Mouse (Mus musculus) left cerebral cortex, adult 11 months (tissue): ENCODE results near the gene Cnot6.

Experiments used
- DNase-seq: peaks from one replicate; pipeline ENCODE4 v3.0.0; 2022; ENCODE audit warnings: low spot score

Cnot6 gene

DNA sequence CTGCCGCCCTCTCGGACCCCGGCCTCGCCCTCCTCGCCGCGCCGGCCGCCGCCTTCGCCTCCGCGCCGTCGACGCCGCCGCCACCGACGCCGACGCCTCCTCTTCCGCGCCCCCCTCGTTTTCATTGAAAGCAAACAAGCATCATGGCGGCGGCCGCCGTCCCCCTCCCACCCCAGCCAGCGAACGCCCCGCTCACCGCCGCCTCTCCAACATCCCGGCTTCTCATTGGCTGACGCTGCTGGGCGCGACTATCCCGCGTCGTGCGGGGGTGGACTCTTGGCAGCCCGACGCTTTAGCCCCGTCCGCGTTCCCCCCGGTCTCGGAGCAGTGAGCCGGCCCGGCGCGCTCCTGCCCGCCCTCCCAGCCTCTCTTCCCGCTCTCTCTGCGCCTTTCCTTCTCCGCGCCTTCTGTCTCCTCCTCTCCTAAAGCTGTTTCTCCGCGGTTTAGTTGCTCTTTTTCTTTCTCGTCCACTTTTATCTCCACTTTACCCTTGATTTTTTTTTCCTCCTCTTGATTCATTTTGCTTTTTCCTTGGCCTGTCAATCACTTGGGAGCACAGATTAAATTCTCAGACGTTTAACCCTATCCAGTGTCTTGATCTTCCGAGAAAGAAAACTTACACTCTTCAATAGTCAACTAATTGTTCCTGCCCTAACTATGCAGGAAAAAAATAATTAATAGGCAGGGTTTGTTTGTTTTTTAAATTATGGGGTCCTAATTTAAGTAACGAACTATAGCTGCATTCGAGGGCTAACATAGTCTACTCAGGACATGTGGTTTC lies at the start of gene Cnot6:
Gene Cnot6 (minus strand): TSS at position 169 of the 781 bp plus-strand sequence.
- peak; percentile 95 for DNase-seq

DNA sequence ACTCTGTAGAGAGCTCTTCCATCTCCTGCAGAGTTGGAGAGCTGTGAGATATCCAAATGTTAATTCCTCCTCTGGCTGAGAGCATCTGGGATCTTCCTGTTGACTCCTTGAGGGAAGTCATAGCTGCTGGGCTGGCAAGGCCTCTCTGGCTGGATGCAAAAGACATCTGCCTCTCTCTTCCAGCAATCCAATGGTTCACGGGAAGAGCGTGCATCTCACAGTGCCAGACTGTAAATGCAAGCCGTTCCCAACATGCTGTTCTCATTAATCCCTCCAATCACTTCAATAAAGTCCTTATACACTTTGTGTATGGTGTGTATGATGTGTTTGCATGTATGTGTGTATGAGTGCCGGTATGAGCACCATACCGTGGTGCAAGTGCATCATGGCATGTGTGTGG lies 48.6 kb upstream of the Cnot6 start:
- no peak for DNase-seq

DNA sequence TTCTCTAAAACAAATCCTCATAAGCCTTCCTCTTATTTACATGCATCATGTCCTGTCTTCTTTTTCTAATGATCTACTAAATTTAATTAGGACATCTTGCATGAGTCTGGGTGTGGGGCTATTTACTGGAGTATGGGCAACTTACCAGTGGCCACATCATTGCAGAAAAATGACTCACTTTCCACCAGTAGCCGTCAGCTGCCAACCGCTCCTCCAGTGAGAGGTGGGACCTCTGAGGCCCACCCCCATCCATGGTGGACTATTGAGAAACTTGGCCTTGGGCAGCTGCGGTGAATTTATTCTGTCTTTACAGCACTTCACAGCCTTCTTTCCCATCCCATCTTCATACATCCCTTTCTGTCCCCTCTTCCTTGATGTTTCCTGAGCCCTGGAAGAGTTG lies 45.6 kb upstream of the Cnot6 start:
- DNase-seq, result no peak

DNA sequence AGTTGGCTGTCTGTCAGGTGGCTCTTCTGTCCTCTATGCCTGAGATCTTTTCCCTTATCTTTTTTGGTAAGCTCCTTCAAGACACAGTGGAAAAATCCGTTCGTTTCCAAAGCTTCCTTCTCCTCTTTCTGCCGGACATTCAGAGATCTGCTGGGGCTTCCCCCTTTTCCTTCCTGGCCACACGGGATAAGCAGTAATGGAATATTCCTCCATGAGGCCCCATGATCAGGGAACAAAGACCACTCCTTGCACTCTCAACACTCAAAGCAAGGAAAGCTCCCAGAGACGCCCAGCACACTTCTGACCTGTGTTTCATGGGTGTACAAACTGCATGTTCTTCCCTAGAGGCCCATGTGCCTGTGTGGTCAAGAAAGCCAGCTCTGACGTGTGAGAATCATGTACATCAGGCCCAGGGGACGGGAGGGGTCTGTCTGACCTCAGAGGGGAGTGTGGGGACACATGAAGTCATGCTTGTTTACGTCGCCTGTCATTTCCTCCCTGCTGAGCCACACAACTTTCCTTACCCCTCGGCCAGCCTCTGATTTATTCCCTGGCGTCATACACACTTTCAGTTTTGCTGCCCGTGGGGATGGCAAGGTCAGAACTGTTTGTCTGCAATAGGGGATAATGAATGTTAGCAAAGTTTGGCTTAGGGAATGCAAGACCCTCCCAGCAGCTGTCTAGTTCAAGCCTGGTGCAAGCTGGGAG lies 42.6 kb upstream of the Cnot6 start:
- DNase-seq, result no peak

DNA sequence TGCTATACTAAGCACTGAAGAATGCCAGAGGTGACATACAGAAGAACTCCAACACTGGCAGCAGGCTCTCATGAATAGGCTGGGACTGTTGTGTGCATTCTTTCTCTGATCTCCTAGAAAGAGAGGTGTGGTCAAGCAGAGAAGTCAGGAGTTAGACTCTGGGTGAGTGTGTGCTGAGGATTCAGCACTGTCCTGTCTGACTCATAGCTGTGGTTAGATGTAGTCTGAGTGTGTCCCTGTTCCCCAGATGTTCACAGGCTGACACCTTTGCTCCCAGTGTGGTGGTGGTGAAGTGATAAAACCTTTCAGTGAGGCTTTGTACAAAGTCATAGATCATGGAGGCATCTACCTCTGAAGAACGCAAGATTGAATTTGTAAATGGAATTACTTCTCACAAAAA lies 34.2 kb upstream of the Cnot6 start:
- DNase-seq, result no peak

DNA sequence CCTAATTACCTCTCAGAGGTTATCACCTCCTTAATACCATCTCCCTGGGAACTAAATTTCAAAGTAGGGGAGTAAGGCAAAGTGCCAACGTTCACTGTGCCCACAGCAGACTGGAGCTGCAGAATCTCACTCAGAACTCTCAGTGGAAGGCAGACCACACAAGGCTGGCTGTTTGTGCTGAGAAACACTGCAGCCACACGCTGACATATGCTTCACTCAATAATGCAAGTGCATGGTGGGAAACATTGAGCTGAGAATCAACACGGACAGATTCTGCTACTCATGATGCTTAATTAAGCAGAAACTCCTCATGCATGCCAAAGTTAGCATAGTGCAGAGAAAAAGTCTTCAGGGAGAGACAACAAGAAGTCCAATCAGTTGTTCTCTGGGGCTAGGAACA lies 33.3 kb upstream of the Cnot6 start:
- DNase-seq, result no peak

DNA sequence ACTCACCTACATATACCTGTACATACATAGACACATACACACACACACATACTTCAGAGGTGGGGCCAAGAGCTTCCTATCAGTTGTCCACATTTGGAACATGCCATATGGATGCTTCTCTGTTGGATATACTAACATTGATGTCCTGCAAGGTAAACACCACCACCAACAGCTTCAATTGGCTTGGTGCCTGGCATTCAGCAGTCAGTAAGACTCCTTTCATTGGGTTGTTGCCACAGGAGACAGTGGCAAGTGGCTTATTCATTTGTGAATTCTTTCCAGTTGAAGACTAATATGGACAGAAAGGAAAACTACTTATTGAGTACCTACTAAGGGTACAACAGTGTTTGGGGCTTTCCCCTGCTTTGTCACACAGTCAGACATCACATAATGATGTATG lies 32.5 kb upstream of the Cnot6 start:
- DNase-seq, result no peak

DNA sequence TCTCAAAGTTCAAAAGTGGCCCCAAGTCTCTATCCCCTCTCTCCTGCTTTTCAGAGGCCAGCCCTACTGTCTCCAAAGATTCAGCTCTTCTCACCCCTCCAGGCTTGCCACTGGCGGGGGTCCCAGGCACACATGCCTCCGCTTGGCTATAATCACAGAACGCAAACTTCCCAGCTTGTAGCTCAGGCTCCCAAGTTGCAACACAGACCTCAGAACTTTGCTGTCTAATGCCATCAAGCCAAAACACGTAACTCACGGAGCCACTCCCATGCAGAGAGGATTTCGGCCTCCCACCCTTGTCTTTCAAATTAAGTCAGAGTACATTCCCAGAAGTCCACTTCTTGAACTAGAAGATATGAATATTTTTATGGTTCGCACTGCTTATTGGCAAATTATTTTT lies 31.1 kb upstream of the Cnot6 start:
- DNase-seq, result no peak

DNA sequence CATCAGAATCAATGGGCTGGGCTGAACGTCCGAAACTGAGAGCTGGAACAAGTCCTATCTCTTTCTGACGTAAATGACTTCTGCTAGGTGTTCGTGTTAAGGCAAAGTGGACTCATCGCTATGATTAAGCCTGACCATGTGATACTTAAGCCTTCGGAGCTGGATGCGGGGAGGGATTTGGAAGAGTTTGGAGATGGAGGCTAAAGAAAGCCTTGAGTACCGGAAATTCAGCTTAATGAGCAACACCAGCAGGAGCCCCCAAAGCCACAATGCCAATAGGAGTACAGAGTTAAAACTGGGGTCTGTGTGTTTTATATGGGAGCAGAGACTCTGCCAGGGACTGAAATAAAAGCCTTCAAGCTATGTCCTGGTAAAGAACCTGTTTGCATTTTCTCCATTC lies 29.7 kb upstream of the Cnot6 start:
- DNase-seq, result no peak

DNA sequence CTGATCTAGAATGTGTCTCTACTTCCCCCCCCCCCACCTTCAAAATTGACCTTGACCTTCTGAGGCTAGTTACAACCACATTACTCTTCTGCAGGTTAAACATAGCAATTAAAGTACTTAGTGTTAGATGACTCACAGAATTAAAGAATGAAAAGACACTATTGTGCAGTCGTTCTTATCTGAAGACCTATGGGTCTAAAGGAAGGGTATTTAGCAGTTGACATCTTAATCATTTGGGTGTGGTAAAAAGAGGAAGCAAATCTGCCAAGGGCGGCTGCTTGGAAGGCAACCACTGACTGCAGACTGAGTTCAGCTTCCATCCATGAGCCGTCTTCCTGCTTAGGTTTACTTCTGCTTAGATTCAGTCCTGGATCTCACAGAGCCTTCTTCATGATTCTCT lies 27.3 kb upstream of the Cnot6 start:
- DNase-seq, result no peak

DNA sequence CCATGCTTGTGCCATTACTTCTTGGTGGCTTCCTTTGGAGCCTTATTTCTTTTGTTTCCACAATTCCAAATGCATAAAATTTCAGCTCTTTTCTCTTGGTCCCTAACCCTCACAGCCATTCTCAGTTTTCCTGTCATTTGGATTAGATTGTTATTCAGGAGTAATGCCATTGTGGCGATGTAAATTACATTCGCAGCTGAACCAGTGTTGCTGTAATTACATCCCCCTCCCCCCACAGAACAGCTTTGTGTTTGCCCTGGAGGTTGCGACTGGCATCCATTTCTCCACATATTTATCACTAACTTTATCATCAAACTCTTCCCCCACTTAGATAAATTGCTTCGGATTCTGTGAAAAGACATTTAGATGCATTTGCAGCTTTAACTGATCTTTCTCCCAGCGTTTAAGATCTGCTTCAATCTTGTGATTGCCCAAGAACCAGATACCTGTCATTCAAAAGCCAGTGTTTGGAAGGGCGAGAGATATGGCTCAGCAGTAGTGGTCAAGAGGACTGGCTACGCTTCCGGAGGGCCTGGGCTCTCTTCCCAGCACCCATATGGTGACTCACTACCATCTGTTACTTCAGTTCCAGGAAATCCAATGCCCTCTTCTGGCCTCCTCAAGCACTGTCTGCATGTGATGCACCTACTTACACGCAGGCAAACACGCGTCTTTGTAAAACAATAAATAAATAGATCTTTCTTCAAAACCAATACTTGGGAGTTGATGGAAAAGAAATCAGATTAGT lies 26.3 kb upstream of the Cnot6 start:
- no peak for DNase-seq

DNA sequence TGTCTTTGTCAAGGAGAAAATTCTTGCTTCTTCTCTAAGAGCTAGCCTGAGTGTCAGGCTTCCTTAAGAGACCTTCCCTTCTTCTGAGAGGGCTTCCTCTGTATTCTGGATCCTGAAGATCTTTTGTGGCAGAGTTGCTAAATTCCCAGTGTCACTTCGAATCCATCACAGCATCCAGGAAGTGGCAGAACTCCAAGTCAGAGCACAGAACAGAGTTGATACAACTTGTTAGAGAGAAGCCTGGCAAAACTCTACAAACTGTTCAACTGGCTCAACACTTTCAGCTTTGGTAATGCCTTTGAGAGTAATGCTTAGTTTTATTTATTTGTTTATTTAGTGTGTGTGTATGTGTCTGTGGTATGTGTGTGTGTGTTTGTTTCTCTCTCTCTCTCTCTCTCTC lies 25.1 kb upstream of the Cnot6 start:
- DNase-seq, result no peak

DNA sequence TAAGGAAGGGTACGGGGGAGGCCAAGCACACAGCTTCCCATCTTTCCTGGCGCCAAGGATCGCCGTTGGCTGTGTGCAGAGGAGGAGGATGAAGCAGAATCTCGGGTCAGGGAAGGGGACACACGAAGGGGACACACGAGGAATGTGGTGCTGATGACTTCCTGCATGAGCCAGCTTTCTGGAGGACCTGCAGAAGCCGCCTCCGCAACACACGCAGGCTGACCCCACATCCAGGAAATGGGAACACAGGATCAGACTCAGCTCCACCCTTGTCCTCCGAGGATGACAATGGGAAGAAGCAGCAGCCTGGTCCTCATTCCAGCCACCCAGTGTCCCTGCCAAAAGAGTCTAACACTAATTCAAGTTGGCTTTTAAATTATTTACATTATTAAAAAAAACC lies 22.2 kb upstream of the Cnot6 start:
- no peak for DNase-seq

DNA sequence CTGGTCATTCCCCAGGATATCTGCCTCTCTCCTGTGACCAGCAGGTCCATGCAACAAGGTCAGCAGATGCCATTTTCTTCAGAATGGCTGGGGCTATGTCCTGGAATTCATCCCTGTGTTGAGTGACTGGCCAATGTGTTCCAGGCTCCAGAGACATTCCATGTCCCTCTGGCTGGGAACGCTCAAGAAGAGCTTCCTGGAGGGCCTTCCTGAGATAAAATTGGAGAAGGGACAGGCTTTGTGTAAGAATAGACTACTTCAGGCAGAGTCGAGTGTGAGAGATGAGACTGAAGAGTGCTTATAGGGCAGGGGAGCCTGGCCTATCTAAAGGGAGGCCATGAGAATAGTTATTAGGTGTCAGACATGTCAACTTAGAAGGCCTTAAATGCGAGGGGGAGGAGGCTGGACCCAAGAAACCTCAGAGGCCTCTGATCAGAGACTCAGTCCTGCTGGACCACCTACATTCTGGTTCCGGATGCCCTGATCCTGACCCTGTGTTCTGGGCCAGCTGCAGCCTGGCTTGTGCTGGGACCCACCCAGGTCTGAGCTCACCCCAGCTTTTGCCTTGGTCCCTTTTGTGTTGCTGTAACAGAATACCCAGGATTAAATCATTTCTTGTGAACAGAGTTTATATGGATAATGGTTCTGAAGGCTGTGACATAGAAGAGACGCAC lies 17.9 kb upstream of the Cnot6 start:
- DNase-seq, result no peak

DNA sequence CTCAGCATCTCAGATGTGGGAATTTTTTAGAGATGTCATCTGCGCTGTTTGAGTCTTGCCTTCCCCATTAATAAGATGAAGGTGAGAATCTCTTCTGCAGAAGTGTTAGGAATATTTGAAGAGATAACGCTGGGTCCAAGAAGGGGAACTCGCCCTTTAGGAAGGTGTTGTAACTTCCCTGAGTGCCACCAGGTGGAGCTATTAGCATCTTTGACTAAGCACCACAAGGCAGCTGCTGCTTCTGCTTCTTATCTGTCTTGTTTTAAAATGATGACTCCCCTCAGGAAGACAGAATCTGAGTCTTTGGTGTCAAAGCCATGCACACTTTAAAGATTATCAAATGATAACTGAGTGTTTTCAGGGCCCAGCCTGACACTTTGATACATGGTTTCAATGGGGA lies 15.4 kb upstream of the Cnot6 start:
- DNase-seq, result peak; percentile 64

DNA sequence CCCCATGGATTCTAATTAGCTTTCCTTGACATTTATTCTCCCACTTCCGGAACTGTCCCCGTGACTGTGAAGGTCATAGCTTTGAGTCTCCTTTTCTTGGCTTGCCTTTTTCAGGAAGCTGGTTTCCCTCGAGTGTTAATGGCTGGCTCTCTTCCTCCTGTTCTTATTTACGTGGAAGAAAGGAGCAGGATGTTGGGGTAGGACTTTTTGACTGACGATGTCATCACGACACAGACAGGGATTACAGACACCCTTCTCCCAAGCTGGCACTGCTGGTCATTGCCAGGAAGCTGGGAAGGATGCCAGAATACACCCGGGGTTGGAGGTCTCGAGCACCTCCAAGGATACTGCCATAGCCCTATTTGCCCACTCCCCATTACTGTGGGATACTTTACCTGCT lies 14.3 kb upstream of the Cnot6 start:
- no peak for DNase-seq

DNA sequence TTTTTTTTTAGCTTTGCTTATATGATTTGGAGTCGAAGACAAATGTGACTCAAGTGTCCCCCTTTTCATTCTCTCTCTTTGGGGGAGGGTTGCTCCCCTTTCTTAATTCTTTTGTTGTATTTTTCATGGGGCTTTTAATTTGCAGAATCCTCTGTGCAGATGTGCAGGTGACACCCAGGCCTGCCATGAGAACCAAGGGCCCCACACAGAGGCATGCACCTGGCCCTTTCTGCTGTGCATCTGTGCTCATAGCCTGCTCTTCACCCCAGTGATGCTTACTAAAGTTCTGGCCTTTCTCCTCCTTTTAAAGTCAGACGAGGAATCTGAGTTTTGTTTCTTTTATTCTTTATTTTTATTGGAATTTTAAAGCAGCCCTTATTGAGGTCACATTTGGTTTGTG lies 12.2 kb upstream of the Cnot6 start:
- DNase-seq, result no peak

DNA sequence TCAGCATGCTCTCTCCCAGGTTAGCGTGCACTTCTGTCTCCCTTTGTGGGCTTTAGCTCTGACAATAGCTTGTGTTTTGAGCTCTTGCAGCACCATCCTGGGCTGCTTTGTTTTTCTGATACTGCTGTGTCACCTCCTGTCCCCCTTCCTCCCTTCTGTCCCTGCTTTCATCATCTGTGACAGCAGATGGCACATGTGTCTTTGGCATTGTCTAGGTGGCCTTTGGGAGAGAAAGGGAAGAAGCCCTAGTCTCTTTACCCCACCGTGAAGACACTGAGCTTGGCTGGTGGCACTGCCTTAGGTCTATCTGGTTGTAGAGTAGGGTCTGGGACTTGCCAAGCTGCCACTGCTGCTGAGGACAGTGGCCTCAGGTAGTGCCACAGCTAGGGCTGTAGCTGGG lies 10.8 kb upstream of the Cnot6 start:
- no peak for DNase-seq

DNA sequence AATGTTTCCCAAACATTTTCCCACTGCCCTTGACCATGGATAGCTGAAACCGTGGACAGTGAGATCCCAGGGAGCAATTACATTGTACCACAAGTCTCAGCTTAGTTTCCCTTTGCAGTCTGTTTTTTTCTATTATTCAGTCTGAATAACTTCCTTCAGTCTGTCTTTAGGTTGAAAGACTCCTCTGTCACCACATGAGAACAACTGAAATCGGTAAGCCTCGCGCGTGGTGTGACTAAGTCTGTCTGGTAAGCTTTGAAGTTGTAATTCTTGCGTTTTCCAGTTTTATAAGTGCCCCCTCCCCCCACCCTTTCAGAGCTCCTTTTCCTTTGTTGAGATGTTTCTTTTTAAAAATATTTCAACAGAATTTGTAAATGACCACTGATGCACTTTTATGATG lies 10.2 kb upstream of the Cnot6 start:
- no peak for DNase-seq

DNA sequence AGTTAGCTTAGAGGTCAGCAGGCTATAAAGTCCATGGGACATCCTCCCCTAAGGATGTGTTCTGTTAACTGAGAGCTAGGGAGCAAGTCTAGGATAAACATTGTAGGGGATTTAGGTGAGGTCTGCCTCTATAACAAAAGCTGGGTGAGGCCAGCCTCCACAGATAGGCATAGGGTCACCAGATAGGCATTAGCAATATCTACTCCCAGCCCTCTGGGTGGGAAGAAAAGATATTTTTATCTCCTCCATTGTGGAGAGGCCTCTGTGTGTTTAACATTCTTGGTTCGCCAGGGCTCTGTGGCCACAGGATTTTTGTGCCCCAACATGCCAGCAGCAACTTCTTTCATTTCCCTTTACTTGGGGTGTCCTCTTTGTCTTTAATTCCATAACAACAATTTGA lies 8.8 kb upstream of the Cnot6 start:
- DNase-seq, result no peak

DNA sequence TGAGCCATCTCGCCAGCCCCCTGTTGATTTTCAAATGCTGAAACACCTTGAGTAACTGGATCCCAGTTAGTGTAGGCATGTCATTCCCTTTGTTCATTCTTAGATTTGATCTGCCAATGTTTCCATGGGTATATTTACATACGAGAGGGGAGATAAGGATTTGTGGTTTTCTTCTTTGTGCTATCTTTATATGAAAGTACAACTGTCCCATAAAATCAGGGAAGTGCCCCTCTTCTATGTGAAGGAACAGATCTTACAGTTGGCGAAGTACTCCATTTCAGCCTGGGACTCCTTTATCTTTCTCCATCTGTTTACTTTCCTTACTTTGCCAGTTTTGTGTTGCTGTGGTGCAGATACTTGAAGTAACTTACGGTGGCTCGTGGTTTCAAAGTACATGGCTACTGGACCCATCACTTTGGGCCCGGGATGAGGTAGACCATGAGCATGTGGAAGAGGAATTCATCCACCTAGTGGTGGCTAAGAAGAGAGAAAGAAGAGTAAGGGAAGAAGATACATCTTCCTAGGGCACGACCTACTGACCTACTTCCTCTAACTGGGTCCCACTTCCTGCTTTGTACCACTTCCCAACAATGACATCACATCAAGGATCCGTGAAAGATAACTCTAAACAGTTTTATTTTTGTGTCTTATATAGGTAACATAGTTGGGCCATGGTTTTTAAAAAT lies 7.1 kb upstream of the Cnot6 start:
- DNase-seq, result no peak
